Mouse (Mus musculus) heart, embryonic 10.5 days (tissue): ENCODE data around the gene Dnaaf3. TPM values are rescaled to one million over a fixed set of nuclear protein-coding genes. Genes with fewer than 3 reads are reported as not detected.
A peak's percentile ranks its signal among the peaks of the same experiment; 100 is the strongest.
"Not testable (repeated sequence)": the region's sequence is repeated elsewhere in the genome, so short reads cannot be mapped to it uniquely, and the experiment has no call there.

Experiments used
- DNase-seq: peaks from one replicate; pipeline ENCODE4 v3.0.0-alpha.2; 2017; ENCODE audit warnings: low spot score
- H3K27ac ChIP-seq: fragments of 300-500 bp; sonication (generic); 2 replicates; pipeline ENCODE4 v1.5.1; 2016; ENCODE audit warnings: mild to moderate bottlenecking
- H3K27me3 ChIP-seq: fragments of 300-500 bp; sonication (generic); 2 replicates; pipeline ENCODE4 v1.6.1; 2016; ENCODE audit warnings: mild to moderate bottlenecking; ENCODE audit not compliant: poor library complexity, insufficient read depth, severe bottlenecking
- H3K36me3 ChIP-seq: fragments of 300-500 bp; sonication (generic); 2 replicates; pipeline ENCODE4 v1.6.1; 2016; ENCODE audit warnings: mild to moderate bottlenecking, moderate library complexity
- H3K4me1 ChIP-seq: fragments of 300-500 bp; sonication (generic); 2 replicates; pipeline ENCODE4 v1.6.1; 2016; ENCODE audit warnings: mild to moderate bottlenecking
- H3K4me3 ChIP-seq: fragments of 300-500 bp; sonication (generic); 2 replicates; pipeline ENCODE4 v1.5.1; 2016; ENCODE audit warnings: mild to moderate bottlenecking, moderate library complexity
- H3K9me3 ChIP-seq: fragments of 300-500 bp; sonication (generic); 2 replicates; pipeline ENCODE4 v1.6.1; 2016; ENCODE audit warnings: mild to moderate bottlenecking, moderate library complexity
- WGBS: fragments of 180-500 bp; shearing (Covaris S2); methylation state at CpG from one replicate; pipeline ENCODE4 v1.1.7; 2016; 5-methylcytosine and 5-hydroxymethylcytosine counted together
- polyA plus RNA-seq: library from polyadenylated mRNA; unstranded; fragments of >200 nt; fragmentation: Nextera tagmentation; extraction: Ambion mirVana; gene quantifications from 2 replicates; pipeline ENCODE4 v1.2.1, GENCODE M21; 2016

Gene Dnaaf3
- polyA plus RNA-seq = 0.63 and 0.65 TPM in 2 replicates

GRCm38 (mm10) chr7:4532005-4532729 is at the start of gene Dnaaf3:
TSS of gene Dnaaf3 (minus strand) at chr7:4532453.
- 8% methylated on average over 28 of the region's 28 CpGs for WGBS
- DNase-seq = peak; percentile 95
- Histone ChIP-seq H3K4me3 (peak within 1 kb of the TSS; percentile 63), H3K9me3 (no peaks in the 10 kb centered on the region), H3K36me3 (no peaks in the 10 kb centered on the region), H3K27ac (no peak within 1 kb of the TSS), H3K27me3 (peaks cover 23% of the 10 kb centered on the region; the same call in 1 of the 2 replicates), H3K4me1 (peaks cover 6% of the 10 kb centered on the region)

DNA sequence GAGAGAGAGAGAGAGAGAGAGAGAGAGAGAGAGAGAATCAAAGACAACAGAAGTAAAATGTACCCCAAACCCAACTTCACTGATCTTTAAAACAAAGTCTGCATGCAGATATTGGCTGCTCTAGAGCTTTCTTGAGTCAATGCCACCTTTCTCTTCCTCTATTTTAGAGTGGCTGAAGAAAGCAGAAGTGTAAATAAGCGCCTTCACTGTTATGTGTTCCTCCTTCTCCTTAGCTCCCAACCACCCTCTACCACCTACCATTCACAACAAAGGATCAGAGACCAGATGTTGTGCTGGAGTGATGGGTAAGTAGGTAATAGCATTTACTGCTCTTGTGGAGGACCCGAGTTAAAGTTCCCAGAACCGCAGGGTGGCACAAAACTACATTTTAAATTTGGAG is 49.2 kb upstream of the Dnaaf3 start:
- WGBS = 73% methylated on average over 3 of the region's 3 CpGs
- not testable (repeated sequence) for H3K36me3 ChIP-seq, H3K4me1 ChIP-seq, H3K27ac ChIP-seq, H3K4me3 ChIP-seq, H3K9me3 ChIP-seq, DNase-seq, H3K27me3 ChIP-seq

DNA sequence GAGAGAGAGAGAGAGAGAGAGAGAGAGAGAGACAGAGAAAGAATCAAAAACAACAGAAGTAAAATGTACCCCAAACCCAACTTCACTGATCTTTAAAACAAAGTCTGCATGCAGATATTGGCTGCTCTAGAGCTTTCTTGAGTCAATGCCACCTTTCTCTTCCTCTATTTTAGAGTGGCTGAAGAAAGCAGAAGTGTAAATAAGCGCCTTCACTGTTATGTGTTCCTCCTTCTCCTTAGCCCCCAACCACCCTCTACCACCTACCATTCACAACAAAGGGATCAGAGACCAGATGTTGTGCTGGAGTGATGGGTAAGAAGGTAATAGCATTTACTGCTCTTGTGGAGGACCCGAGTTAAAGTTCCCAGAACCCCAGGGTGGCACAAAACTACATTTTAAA is 40.1 kb upstream of the Dnaaf3 start:
- not testable (repeated sequence) for H3K36me3 ChIP-seq, H3K9me3 ChIP-seq, H3K27me3 ChIP-seq, H3K4me3 ChIP-seq, DNase-seq, H3K27ac ChIP-seq, H3K4me1 ChIP-seq
- 62% methylated on average over 2 of the region's 2 CpGs for WGBS

GRCm38 (mm10) chr7:4562660-4563059 is 30.4 kb upstream of the Dnaaf3 start:
- no peaks in the 10 kb centered on the region for H3K27me3 ChIP-seq
- H3K9me3 ChIP-seq = no peaks in the 10 kb centered on the region
- DNase-seq = no peak
- 90% methylated on average over 3 of the region's 3 CpGs for WGBS
- no peak overlapping the region for H3K4me3 ChIP-seq
- no peak overlapping the region for H3K27ac ChIP-seq
- H3K4me1 ChIP-seq = no peaks in the 10 kb centered on the region
- H3K36me3 ChIP-seq = no peaks in the 10 kb centered on the region

GRCm38 (mm10) chr7:4557167-4557560 is 24.9 kb upstream of the Dnaaf3 start:
- H3K9me3 ChIP-seq = no peaks in the 10 kb centered on the region
- no peaks in the 10 kb centered on the region for H3K4me1 ChIP-seq
- H3K36me3 ChIP-seq = no peaks in the 10 kb centered on the region
- no peak overlapping the region for H3K27ac ChIP-seq
- no peak overlapping the region for H3K4me3 ChIP-seq
- no peak for DNase-seq
- 0 out of 2 replicates have a peak, but pooled peaks cover 4% of the 10 kb centered on the region for H3K27me3 ChIP-seq
- 62% methylated on average over 6 of the region's 6 CpGs for WGBS

DNA sequence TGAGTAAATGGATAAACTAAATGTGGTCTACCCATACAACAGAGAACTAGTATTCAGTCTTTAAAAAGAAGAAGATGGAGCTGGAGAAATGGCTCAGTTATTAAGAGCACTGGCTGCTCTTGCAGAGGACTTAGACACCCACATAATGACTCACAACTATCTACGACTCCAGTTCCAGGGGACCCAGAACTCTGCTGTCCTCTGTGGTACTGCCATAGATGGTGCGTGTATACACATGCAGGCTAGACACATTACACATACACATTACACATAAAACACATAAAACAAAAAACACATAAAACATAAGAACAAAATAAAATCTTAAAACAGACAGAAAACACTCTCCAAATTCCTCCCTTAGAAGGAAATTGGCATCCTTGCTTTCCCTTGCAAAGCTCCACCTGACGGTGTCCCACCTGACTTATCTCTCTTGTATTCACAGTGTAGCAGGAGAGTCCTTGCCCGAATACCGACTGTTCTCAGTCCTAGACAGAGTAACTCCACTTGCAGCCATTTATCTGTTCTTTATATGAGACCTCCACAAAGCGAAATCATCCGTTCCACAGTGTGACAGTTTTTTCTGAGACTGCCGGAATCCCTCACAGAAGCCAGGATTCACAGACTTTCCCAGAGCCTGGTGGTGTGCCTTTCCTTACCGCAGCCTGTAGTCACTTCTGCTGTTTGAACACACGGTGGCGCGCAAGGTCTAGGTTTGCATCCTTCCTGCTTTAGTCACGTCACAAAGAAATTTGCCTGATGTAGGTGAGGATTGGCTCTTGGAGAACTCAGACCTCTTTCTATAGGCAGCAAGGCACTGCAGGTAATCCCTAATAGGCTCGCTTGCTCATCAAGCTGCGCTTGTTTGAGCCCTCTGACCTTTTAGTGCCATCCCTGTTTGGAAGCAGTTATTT is 24.3 kb upstream of the Dnaaf3 start:
- no peaks in the 10 kb centered on the region for H3K9me3 ChIP-seq
- no peak overlapping the region for H3K27ac ChIP-seq
- H3K27me3 ChIP-seq = 0 out of 2 replicates have a peak, but pooled peaks cover 5% of the 10 kb centered on the region
- H3K4me3 ChIP-seq = no peak overlapping the region
- H3K4me1 ChIP-seq = no peaks in the 10 kb centered on the region
- DNase-seq = peak; percentile 92
- 22% methylated on average over 15 of the region's 15 CpGs for WGBS
- H3K36me3 ChIP-seq = no peaks in the 10 kb centered on the region

GRCm38 (mm10) chr7:4547221-4547641 is 15.0 kb upstream of the Dnaaf3 start, which contains the start of gene Syt5:
TSS of gene Syt5 (minus strand) at chr7:4547541.
- H3K4me1 ChIP-seq = peaks cover 14% of the 10 kb centered on the region
- H3K27me3 ChIP-seq = peaks cover 32% of the 10 kb centered on the region
- H3K36me3 ChIP-seq = no peaks in the 10 kb centered on the region
- peak within 1 kb of the TSS; percentile 50 for H3K4me3 ChIP-seq
- no peak within 1 kb of the TSS for H3K27ac ChIP-seq
- no peaks in the 10 kb centered on the region for H3K9me3 ChIP-seq
- WGBS = 8% methylated on average over 33 of the region's 33 CpGs
- peak; percentile 71 for DNase-seq

- 4% methylated on average over 26 of the region's 26 CpGs for WGBS
- peak; percentile 88 for DNase-seq
- Histone ChIP-seq H3K36me3 (no peaks in the 10 kb centered on the region), H3K4me3 (peak overlapping the region; percentile 50), H3K9me3 (no peaks in the 10 kb centered on the region), H3K4me1 (peaks cover 14% of the 10 kb centered on the region), H3K27me3 (peaks cover 30% of the 10 kb centered on the region), H3K27ac (no peak overlapping the region)
These were observed 14.4 kb upstream of the Dnaaf3 start for GRCm38 (mm10) chr7:4546591-4547131.

GRCm38 (mm10) chr7:4546050-4546449 is 13.8 kb upstream of the Dnaaf3 start:
- peaks cover 30% of the 10 kb centered on the region for H3K27me3 ChIP-seq
- no peak overlapping the region for H3K27ac ChIP-seq
- 69% methylated on average over 15 of the region's 15 CpGs for WGBS
- H3K36me3 ChIP-seq = no peaks in the 10 kb centered on the region
- peak; percentile 66 for DNase-seq
- no peaks in the 10 kb centered on the region for H3K9me3 ChIP-seq
- peak overlapping the region; percentile 50 for H3K4me3 ChIP-seq
- peaks cover 14% of the 10 kb centered on the region for H3K4me1 ChIP-seq

GRCm38 (mm10) chr7:4542013-4542412 is 9.8 kb upstream of the Dnaaf3 start:
- DNase-seq = peak; percentile 74
- 24% methylated on average over 17 of the region's 17 CpGs for WGBS

GRCm38 (mm10) chr7:4541344-4541743 is 9.1 kb upstream of the Dnaaf3 start:
- no peak overlapping the region for H3K4me3 ChIP-seq
- no peak overlapping the region for H3K27ac ChIP-seq
- DNase-seq = peak; percentile 45
- H3K36me3 ChIP-seq = no peaks in the 10 kb centered on the region
- 49% methylated on average over 5 of the region's 5 CpGs for whole genome bisulfite sequencing
- H3K9me3 ChIP-seq = no peaks in the 10 kb centered on the region
- peaks cover 4% of the 10 kb centered on the region for H3K4me1 ChIP-seq
- H3K27me3 ChIP-seq = peaks cover 8% of the 10 kb centered on the region; the same call in 1 of the 2 replicates

More at GRCm38 (mm10) chr7:4542013-4542412, 9.8 kb upstream of the Dnaaf3 start:
- Histone ChIP-seq H3K27ac (no peak overlapping the region), H3K4me3 (no peak overlapping the region), H3K4me1 (peaks cover 11% of the 10 kb centered on the region), H3K27me3 (peaks cover 14% of the 10 kb centered on the region), H3K9me3 (no peaks in the 10 kb centered on the region), H3K36me3 (no peaks in the 10 kb centered on the region)

- 66% methylated on average over 2 of the region's 2 CpGs for WGBS
- Histone ChIP-seq H3K36me3 (no peaks in the 10 kb centered on the region), H3K27me3 (peaks cover 4% of the 10 kb centered on the region; the same call in 1 of the 2 replicates), H3K27ac (no peak overlapping the region), H3K4me1 (no peaks in the 10 kb centered on the region), H3K4me3 (no peak overlapping the region), H3K9me3 (no peaks in the 10 kb centered on the region)
- peak; percentile 31 for DNase-seq
These were observed 6.8 kb upstream of the Dnaaf3 start for GRCm38 (mm10) chr7:4539019-4539418.
